Mouse (Mus musculus): ENCODE data around the gene Col9a3. TPM values are rescaled to one million over a fixed set of nuclear protein-coding genes. Genes with fewer than 3 reads are reported as not detected.

Gene Col9a3
- polyA plus RNA-seq, 1 experiment from 2014 or later = 22.6 TPM

GRCm38 (mm10) chr2:180598157-180598705 is 641 bp downstream of the Col9a3 start:
- Histone ChIP-seq H3K27ac (ENCODE audit: low read depth, low read length) (no peak overlapping the region), H3K4me2 (replicated peaks; ENCODE audit: low read depth, low read length) (peak overlapping the region; percentile 63)

GRCm38 (mm10) chr2:180600569-180601021 is 3.0 kb downstream of the Col9a3 start:
- no peak overlapping the region for H3K4me2 ChIP-seq (replicated peaks; ENCODE audit: low read depth, low read length)
- H3K27me3 ChIP-seq (ENCODE audit: control insufficient read depth, insufficient read depth, low read length) = peaks cover 6% of the 10 kb centered on the region
- 14% methylated on average over 9 of the region's 9 CpGs for WGBS
- no peaks in the 10 kb centered on the region for H3K9me3 ChIP-seq (ENCODE audit: control insufficient read depth, low read length)
- H3K36me3 ChIP-seq (ENCODE audit: control insufficient read depth, insufficient read depth, low read length) = no peaks in the 10 kb centered on the region
- no peak overlapping the region for H3K4me3 ChIP-seq (ENCODE audit: low read depth, low read length)
- no peak for DNase-seq (ENCODE audit: low spot score)
- no peak for ATAC-seq (ENCODE audit: low FRiP score)
- H3K9ac ChIP-seq (ENCODE audit: low read depth, low read length) = no peak overlapping the region
- peaks cover 6% of the 10 kb centered on the region for H3K4me1 ChIP-seq (replicated peaks; ENCODE audit: control insufficient read depth, insufficient read depth, low read length)
- H3K27ac ChIP-seq (ENCODE audit: low read depth, low read length) = no peak overlapping the region

More at GRCm38 (mm10) chr2:180598157-180598705, 641 bp downstream of the Col9a3 start:
- under 1% methylated on average over 38 of the region's 41 CpGs for WGBS
- Histone ChIP-seq H3K36me3 (ENCODE audit: control insufficient read depth, insufficient read depth, low read length) (peaks cover 5% of the 10 kb centered on the region; the same call in 1 of the 2 replicates), H3K9me3 (ENCODE audit: control insufficient read depth, low read length) (no peaks in the 10 kb centered on the region), H3K27me3 (ENCODE audit: control insufficient read depth, insufficient read depth, low read length) (peaks cover 6% of the 10 kb centered on the region), H3K4me1 (replicated peaks; ENCODE audit: control insufficient read depth, insufficient read depth, low read length) (peaks cover 6% of the 10 kb centered on the region), H3K9ac (ENCODE audit: low read depth, low read length) (peak overlapping the region; percentile 50), H3K4me3 (ENCODE audit: low read depth, low read length) (peak overlapping the region; percentile 27)
- DNase-seq (ENCODE audit: low spot score) (peak; percentile 43), ATAC-seq (ENCODE audit: low FRiP score) (peak; percentile 55; the same call in 1 of the 2 replicates)

- H3K36me3 ChIP-seq (ENCODE audit: control insufficient read depth, insufficient read depth, low read length) = no peaks in the 10 kb centered on the region
- ATAC-seq (ENCODE audit: low FRiP score) = no peak
- DNase-seq (ENCODE audit: low spot score) = no peak
- H3K9ac ChIP-seq (ENCODE audit: low read depth, low read length) = no peak overlapping the region
- H3K4me3 ChIP-seq (ENCODE audit: low read depth, low read length) = no peak overlapping the region
- no peak overlapping the region for H3K4me2 ChIP-seq (replicated peaks; ENCODE audit: low read depth, low read length)
- H3K27ac ChIP-seq (ENCODE audit: low read depth, low read length) = no peak overlapping the region
- H3K4me1 ChIP-seq (replicated peaks; ENCODE audit: control insufficient read depth, insufficient read depth, low read length) = peaks cover 2% of the 10 kb centered on the region; the same call in 1 of the 2 replicates
- 57% methylated on average over 6 of the region's 6 CpGs for WGBS
- H3K9me3 ChIP-seq (ENCODE audit: control insufficient read depth, low read length) = no peaks in the 10 kb centered on the region
- no peaks in the 10 kb centered on the region for H3K27me3 ChIP-seq (ENCODE audit: control insufficient read depth, insufficient read depth, low read length)
Measured at GRCm38 (mm10) chr2:180604781-180605180, 7.2 kb downstream of the Col9a3 start.

- Histone ChIP-seq H3K4me2 (replicated peaks; ENCODE audit: low read depth, low read length) (no peak overlapping the region), H3K36me3 (ENCODE audit: control insufficient read depth, insufficient read depth, low read length) (no peaks in the 10 kb centered on the region), H3K4me1 (replicated peaks; ENCODE audit: control insufficient read depth, insufficient read depth, low read length) (no peaks in the 10 kb centered on the region), H3K9ac (ENCODE audit: low read depth, low read length) (no peak overlapping the region), H3K27ac (ENCODE audit: low read depth, low read length) (no peak overlapping the region), H3K27me3 (ENCODE audit: control insufficient read depth, insufficient read depth, low read length) (no peaks in the 10 kb centered on the region), H3K4me3 (ENCODE audit: low read depth, low read length) (no peak overlapping the region), H3K9me3 (ENCODE audit: control insufficient read depth, low read length) (no peaks in the 10 kb centered on the region)
- no peak for DNase-seq (ENCODE audit: low spot score)
- WGBS = 77% methylated on average over 4 of the region's 4 CpGs
- no peak for ATAC-seq (ENCODE audit: low FRiP score)
Measured at GRCm38 (mm10) chr2:180610283-180610682, 12.7 kb downstream of the Col9a3 start.

- 81% methylated on average over 2 of the region's 2 CpGs for WGBS
- Histone ChIP-seq H3K4me1 (replicated peaks; ENCODE audit: control insufficient read depth, insufficient read depth, low read length) (no peaks in the 10 kb centered on the region), H3K36me3 (ENCODE audit: control insufficient read depth, insufficient read depth, low read length) (no peaks in the 10 kb centered on the region), H3K4me3 (ENCODE audit: low read depth, low read length) (no peak overlapping the region), H3K9ac (ENCODE audit: low read depth, low read length) (no peak overlapping the region), H3K27me3 (ENCODE audit: control insufficient read depth, insufficient read depth, low read length) (no peaks in the 10 kb centered on the region), H3K9me3 (ENCODE audit: control insufficient read depth, low read length) (no peaks in the 10 kb centered on the region), H3K27ac (ENCODE audit: low read depth, low read length) (no peak overlapping the region), H3K4me2 (replicated peaks; ENCODE audit: low read depth, low read length) (no peak overlapping the region)
- DNase-seq (ENCODE audit: low spot score) = no peak
- no peak for ATAC-seq (ENCODE audit: low FRiP score)
Measured at GRCm38 (mm10) chr2:180611882-180612281, 14.3 kb downstream of the Col9a3 start.

GRCm38 (mm10) chr2:180641576-180642554 is 44.3 kb downstream of the Col9a3 start:
- Histone ChIP-seq H3K9me3 (ENCODE audit: control insufficient read depth, low read length) (peaks cover 9% of the 10 kb centered on the region; the same call in 1 of the 2 replicates), H3K36me3 (ENCODE audit: control insufficient read depth, insufficient read depth, low read length) (no peaks in the 10 kb centered on the region), H3K27ac (ENCODE audit: low read depth, low read length) (no peak overlapping the region), H3K4me3 (ENCODE audit: low read depth, low read length) (peak overlapping the region; percentile 29), H3K9ac (ENCODE audit: low read depth, low read length) (no peak overlapping the region), H3K4me1 (replicated peaks; ENCODE audit: control insufficient read depth, insufficient read depth, low read length) (no peaks in the 10 kb centered on the region), H3K4me2 (replicated peaks; ENCODE audit: low read depth, low read length) (peak overlapping the region; percentile 34), H3K27me3 (ENCODE audit: control insufficient read depth, insufficient read depth, low read length) (peaks cover 29% of the 10 kb centered on the region)
- ATAC-seq (ENCODE audit: low FRiP score) (0 out of 2 replicates have a peak, but pooled peaks have one; percentile 30), DNase-seq (ENCODE audit: low spot score) (peak; percentile 38)
- 3% methylated on average over 85 of the region's 112 CpGs for WGBS

GRCm38 (mm10) chr2:180642555-180643260 is 45.1 kb downstream of the Col9a3 start, which contains the start of gene Tcfl5:
Gene Tcfl5, minus strand, starts transcription at chr2:180642708.
- Histone ChIP-seq H3K9me3 (ENCODE audit: control insufficient read depth, low read length) (peaks cover 9% of the 10 kb centered on the region; the same call in 1 of the 2 replicates), H3K27ac (ENCODE audit: low read depth, low read length) (no peak within 1 kb of the TSS), H3K9ac (ENCODE audit: low read depth, low read length) (no peak within 1 kb of the TSS), H3K27me3 (ENCODE audit: control insufficient read depth, insufficient read depth, low read length) (peaks cover 29% of the 10 kb centered on the region), H3K4me1 (replicated peaks; ENCODE audit: control insufficient read depth, insufficient read depth, low read length) (no peaks in the 10 kb centered on the region), H3K4me2 (replicated peaks; ENCODE audit: low read depth, low read length) (peak within 1 kb of the TSS; percentile 34), H3K36me3 (ENCODE audit: control insufficient read depth, insufficient read depth, low read length) (no peaks in the 10 kb centered on the region), H3K4me3 (ENCODE audit: low read depth, low read length) (peak within 1 kb of the TSS; percentile 29)
- ATAC-seq (ENCODE audit: low FRiP score) = no peak
- no peak for DNase-seq (ENCODE audit: low spot score)
- WGBS = 4% methylated on average over 13 of the region's 56 CpGs

GRCm38 (mm10) chr2:180643626-180644025 is 46.0 kb downstream of the Col9a3 start:
- ATAC-seq (ENCODE audit: low FRiP score) = no peak
- H3K36me3 ChIP-seq (ENCODE audit: control insufficient read depth, insufficient read depth, low read length) = no peaks in the 10 kb centered on the region

More at GRCm38 (mm10) chr2:180643626-180644025, 46.0 kb downstream of the Col9a3 start:
- Histone ChIP-seq H3K9me3 (ENCODE audit: control insufficient read depth, low read length) (peaks cover 9% of the 10 kb centered on the region; the same call in 1 of the 2 replicates), H3K4me3 (ENCODE audit: low read depth, low read length) (no peak overlapping the region), H3K27me3 (ENCODE audit: control insufficient read depth, insufficient read depth, low read length) (peaks cover 29% of the 10 kb centered on the region), H3K27ac (ENCODE audit: low read depth, low read length) (no peak overlapping the region), H3K9ac (ENCODE audit: low read depth, low read length) (no peak overlapping the region), H3K4me2 (replicated peaks; ENCODE audit: low read depth, low read length) (no peak overlapping the region), H3K4me1 (replicated peaks; ENCODE audit: control insufficient read depth, insufficient read depth, low read length) (no peaks in the 10 kb centered on the region)
- DNase-seq (ENCODE audit: low spot score) = no peak
